Mouse (Mus musculus) left cerebral cortex, adult 2 months (tissue): ENCODE results near the gene C1qtnf9. TPM values are rescaled to one million over a fixed set of nuclear protein-coding genes. Genes with fewer than 3 reads are reported as not detected.

Experiments
- DNase-seq, 2 experiments: peaks; one replicate each; pipeline ENCODE4 v3.0.0; 2021 to 2022; ENCODE audit warnings: low spot score in 2 of 2, mixed read lengths in 1 of 2; ENCODE audit errors: extremely low spot score in 1 of 2
- H3K27ac ChIP-seq: fragments of 200-600 bp; 2 replicates; pipeline ENCODE4 v1.8.1; 2022
- H3K4me3 ChIP-seq: fragments of 200-600 bp; 2 replicates; pipeline ENCODE4 v1.8.1; 2022
- CTCF ChIP-seq: fragments of 200-600 bp; IDR thresholded peaks from 2 replicates; pipeline ENCODE4 v1.8.1; 2022; ENCODE audit warnings: antibody characterized with exemption, mild to moderate bottlenecking, moderate library complexity
- intact Hi-C: fragments of 180-260 bp; cut with DNase I; formaldehyde crosslinking; loops from one replicate; pipeline ENCODE4 v1.15.1; 2025
- total RNA-seq, 2 experiments: library from RNA; stranded (reverse); gene quantifications; 2 replicates each; pipeline ENCODE4 v1.2.3; 2021

Gene C1qtnf9
- total RNA-seq, 2 experiments from 2014 or later, result 0.23 to 0.30 TPM

DNA sequence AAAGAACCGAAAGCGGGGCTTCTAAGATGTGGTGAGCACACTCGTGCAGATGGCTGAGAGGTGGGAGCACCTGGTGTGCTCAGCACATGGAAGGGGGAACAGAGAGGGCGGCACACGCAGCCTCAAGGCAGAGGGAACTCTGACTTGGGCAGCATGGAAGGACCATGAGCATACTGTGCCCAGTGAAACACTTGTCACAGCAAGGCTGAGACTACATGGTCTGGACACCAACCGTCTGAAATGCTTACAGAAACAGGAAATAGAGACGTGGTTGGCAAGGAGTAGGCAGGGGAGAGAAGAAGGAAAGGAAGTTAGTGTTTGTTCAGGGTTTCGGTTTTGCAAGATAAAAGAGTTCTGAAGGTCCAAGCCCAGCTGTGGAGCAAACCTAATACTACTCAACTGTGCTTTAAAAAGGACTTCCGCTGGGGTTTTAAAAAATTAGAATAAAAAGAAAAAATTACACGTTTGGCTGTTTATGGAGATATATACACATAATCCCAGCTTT is 29.4 kb upstream of the C1qtnf9 start:
- TF ChIP-seq CTCF, result no peak
- intact Hi-C loops, result no loop called here
- no peak for DNase-seq
- 0 out of 2 replicates have a peak overlapping the region, but pooled peaks have one; percentile 28 for H3K27ac ChIP-seq
- H3K4me3 ChIP-seq, result no peak overlapping the region

DNA sequence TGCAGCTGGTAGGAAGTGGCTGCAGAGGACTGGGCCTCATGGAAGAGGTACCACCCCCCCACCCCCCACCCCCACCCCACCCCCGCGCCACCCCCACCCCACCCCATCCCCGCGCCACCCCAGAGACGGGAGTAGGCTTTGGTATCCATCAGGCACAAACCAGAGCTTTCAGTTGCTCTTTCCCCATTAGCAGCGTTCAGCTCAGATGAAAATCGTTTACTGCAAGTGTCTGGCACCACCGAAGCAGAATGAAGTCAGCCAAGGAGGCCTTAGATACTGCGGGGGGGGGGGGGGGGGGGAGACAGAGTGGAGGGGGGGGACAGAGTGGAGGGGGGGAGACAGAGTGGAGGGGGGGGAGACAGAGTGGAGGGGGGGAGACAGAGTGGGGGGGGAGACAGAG is 28.8 kb upstream of the C1qtnf9 start:
- TF ChIP-seq CTCF, result no peak
- DNase-seq, result no peak
- no peak overlapping the region for H3K27ac ChIP-seq
- H3K4me3 ChIP-seq, result no peak overlapping the region
- intact Hi-C loops, result no loop called here

- intact Hi-C loops, result no loop called here
- no peak overlapping the region for H3K27ac ChIP-seq
- no peak for TF ChIP-seq CTCF
- H3K4me3 ChIP-seq, result no peak overlapping the region
- DNase-seq, result no peak
Observed at GRCm38 (mm10) chr14:60739616-60740015, 28.3 kb upstream of the C1qtnf9 start.

DNA sequence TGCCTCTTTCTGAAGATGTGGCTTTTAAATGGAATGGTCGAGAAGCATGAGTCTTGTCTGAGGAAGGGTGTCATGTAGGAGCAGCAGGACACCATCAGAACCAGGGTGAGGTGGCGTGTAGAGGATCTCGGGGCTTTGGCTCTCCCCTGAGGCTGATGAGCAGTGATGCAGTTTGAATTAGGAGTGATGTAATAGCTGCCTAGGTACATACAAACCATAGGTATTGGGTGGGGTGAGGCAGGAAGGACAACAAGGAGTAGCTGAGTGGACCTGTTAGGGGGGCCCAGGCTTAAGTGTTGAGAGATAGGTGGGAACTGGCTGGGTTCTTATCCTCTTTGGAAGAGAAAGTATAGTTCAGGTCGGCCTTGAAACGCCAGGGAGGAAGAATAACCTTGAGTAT is 27.4 kb upstream of the C1qtnf9 start:
- intact Hi-C loops, result no loop called here
- no peak for DNase-seq
- TF ChIP-seq CTCF, result no peak
- no peak overlapping the region for H3K27ac ChIP-seq
- no peak overlapping the region for H3K4me3 ChIP-seq

DNA sequence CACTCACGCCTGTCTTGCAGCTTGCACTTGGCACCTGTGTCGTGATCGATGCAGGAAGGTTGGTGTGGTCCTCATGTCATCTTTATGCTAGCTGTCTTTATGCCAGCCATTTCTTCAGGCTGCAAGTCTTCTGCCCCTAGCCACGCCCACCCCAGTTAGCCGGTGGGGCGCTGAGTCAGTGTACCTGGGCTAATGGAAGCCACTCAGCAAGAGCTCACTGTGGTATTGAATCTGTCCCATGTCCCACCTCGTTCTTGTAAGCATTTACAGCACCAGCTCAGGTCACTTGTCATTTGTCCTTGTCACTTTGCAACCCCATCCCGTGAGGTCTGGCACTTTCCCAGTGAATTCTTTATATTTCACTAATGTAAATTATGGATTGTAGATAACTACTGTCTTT is 26.9 kb upstream of the C1qtnf9 start:
- Histone ChIP-seq H3K4me3 (no peak overlapping the region), H3K27ac (no peak overlapping the region)
- no peak for DNase-seq
- no peak for TF ChIP-seq CTCF
- intact Hi-C loops, result no loop called here

GRCm38 (mm10) chr14:60741490-60741981 is 26.4 kb upstream of the C1qtnf9 start:
- intact Hi-C loops, result no loop called here
- DNase-seq, result no peak
- Histone ChIP-seq H3K4me3 (no peak overlapping the region), H3K27ac (no peak overlapping the region)
- no peak for TF ChIP-seq CTCF

DNA sequence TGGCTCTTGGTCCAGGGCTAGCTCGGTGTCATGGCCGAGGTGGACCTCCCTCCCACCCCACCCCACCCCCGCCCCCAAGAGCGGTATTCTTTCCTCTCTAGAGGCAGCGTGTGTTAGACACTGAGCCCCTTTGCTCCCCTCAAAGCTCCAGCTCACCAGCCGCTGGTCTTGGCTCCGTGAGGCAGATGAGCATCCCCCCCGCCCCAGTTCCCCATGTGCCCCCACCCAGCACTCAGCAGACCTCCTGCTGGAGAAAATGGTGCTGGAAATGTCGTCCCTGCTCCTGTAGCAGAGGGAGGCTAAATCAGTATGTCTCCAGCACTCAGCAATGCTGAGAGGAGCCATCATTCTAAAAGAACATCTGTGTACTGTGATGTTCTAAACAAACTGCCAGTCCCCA is 24.3 kb upstream of the C1qtnf9 start:
- H3K4me3 ChIP-seq, result no peak overlapping the region
- TF ChIP-seq CTCF, result no peak
- no peak for DNase-seq
- intact Hi-C loops, result no loop called here
- no peak overlapping the region for H3K27ac ChIP-seq

- TF ChIP-seq CTCF, result no peak
- DNase-seq, result no peak
- Histone ChIP-seq H3K4me3 (no peak overlapping the region), H3K27ac (no peak overlapping the region)
- intact Hi-C loops, result no loop called here
Observed at GRCm38 (mm10) chr14:60745201-60745600, 22.7 kb upstream of the C1qtnf9 start.

DNA sequence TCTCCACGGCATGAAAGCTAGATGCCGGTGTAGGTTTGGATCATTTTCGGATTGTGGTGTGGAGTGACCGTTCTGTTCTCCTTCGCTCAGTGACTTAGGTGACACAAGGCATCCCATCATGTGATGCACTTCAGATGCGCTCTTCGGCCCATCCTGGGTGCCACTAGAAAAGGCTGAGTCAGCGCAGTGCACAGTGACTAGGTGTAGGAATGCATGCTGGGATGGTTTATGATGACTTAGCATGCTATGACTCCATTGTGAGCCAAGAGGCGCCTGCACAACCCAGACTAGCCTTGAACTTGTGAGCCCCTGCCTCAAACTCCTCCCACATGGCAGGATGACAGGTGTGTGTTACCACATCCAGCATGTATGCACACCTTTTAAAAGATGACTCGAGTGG is 21.8 kb upstream of the C1qtnf9 start:
- TF ChIP-seq CTCF, result no peak
- intact Hi-C loops, result no loop called here
- Histone ChIP-seq H3K27ac (no peak overlapping the region), H3K4me3 (no peak overlapping the region)
- no peak for DNase-seq

DNA sequence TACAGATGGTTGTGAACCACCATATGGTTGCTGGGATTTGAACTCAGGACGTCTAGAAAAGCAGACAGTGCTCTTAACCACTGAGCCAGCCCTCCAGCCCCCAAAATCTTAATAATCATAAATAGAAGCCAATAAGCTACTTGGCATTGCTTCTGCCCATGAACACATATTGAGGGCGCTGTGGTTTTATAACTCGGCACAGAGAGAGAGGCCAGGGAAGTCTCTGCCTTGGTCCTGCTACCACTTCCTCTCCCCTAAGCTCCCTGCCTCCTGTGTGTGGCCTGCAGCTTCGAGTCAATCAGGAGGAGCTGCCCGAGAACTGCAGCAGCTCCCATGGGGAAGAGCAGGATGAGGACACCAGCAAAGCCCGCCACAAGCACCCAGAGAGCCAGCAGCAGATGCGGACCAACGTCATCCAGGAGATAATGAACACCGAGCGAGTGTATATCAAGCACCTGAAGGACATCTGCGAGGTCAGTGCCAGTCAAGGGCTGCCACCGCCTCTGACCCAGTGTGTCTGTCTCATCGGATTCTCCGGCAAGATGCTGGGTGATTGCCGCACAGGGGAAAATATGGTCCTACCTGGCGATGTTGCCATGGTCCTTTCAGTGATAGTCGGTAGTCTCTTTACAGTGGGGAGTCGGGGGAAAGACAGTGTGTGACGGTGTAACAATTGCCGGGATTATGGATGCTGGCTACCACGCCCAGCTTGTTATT is 20.6 kb upstream of the C1qtnf9 start:
- intact Hi-C loops, result no loop called here
- Histone ChIP-seq H3K27ac (no peak overlapping the region), H3K4me3 (no peak overlapping the region)
- no peak for DNase-seq
- TF ChIP-seq CTCF, result no peak

- Histone ChIP-seq H3K4me3 (no peak overlapping the region), H3K27ac (no peak overlapping the region)
- no peak for TF ChIP-seq CTCF
- no peak for DNase-seq
- intact Hi-C loops, result no loop called here
Observed at GRCm38 (mm10) chr14:60749880-60750279, 18.1 kb upstream of the C1qtnf9 start.

DNA sequence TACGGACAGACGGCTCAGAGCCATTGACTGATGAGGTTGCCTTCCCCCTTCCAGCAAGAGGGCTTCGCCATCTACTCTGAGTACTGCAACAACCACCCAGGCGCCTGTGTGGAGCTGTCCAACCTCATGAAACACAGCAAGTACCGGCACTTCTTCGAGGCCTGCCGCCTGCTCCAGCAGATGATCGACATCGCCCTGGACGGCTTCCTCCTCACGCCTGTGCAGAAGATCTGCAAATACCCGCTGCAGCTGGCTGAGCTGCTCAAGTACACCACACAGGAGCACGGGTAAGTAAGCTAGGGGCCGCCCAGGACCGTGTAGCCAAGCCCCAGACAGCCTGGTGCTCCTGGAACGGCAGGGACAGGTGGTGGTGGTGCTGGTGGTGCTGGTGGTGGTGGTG is 16.4 kb upstream of the C1qtnf9 start:
- TF ChIP-seq CTCF, result no peak
- intact Hi-C loops, result no loop called here
- no peak for DNase-seq

More for the DNA sequence above, 16.4 kb upstream of the C1qtnf9 start:
- no peak overlapping the region for H3K4me3 ChIP-seq
- H3K27ac ChIP-seq, result no peak overlapping the region
